Mouse (Mus musculus): ENCODE data around the gene Maml2.

DNA sequence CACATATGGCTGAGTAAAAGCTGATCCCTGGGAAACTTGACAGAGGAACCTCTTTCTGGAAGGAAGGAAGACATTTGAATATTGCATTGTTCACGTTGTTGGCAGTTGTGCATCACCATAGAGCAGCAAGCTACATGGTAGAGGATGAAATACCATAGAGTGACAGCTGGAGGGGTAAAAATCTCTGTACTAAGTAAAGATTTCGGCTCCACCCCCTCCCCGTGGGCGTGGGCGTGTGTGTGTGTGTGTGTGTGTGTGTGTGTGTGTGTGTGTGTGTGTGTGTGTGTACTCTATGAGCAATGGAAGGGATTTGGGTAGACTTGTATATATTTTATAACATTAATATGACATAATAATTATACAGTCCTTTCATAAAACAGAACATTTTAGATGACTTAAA, 324.7 kb downstream of the Maml2 start:
- no peak for TF ChIP-seq CTCF (IDR thresholded peaks at IDR 0.05)
- TF ChIP-seq EP300 (IDR thresholded peaks at IDR 0.05) = no peak

Data from lung, postnatal 0 days (tissue).